Mouse (Mus musculus): ENCODE measurements at regions not wholly inside any gene's neighbourhood (a gene's known extent, or its start where the extent isn't known, plus 50 kb on each side); places are given as distances from the start of the nearest gene placed in this dataset.

GRCm38 (mm10) chr7:143951172-143951571 is 50.6 kb upstream of the Shank2 start:
- 35% methylated on average over 2 of the region's 2 CpGs for WGBS
- ATAC-seq: no peak

More at GRCm38 (mm10) chr7:143951172-143951571, 50.6 kb upstream of the Shank2 start:
- no peak overlapping the region for H3K27ac ChIP-seq (ENCODE audit: low read depth, low read length)
- TF ChIP-seq CTCF (IDR thresholded peaks at IDR 0.05; ENCODE audit: low read depth): peak; percentile 85
- no peak overlapping the region for H3K4me3 ChIP-seq (ENCODE audit: low read depth, low read length)
- H3K36me3 ChIP-seq (ENCODE audit: control insufficient read depth, insufficient read depth): no peaks in the 10 kb centered on the region
- H3K9me3 ChIP-seq (ENCODE audit: control insufficient read depth): no peaks in the 10 kb centered on the region
- no peaks in the 10 kb centered on the region for H3K27me3 ChIP-seq (replicated peaks; ENCODE audit: control insufficient read depth, insufficient read depth, low read length)
- H3K4me2 ChIP-seq (replicated peaks; ENCODE audit: low read depth): no peak overlapping the region
- H3K9ac ChIP-seq (ENCODE audit: low read depth, low read length): no peak overlapping the region
- H3K4me1 ChIP-seq (replicated peaks; ENCODE audit: control insufficient read depth, insufficient read depth, low read length): no peaks in the 10 kb centered on the region

Measured in intestine, postnatal 0 days (tissue).